Mouse (Mus musculus): ENCODE results near the gene Armh1. TPM values are rescaled to one million over a fixed set of nuclear protein-coding genes. Genes with fewer than 3 reads are reported as not detected.

Gene Armh1
- polyA plus RNA-seq, 1 experiment = not detected

DNA sequence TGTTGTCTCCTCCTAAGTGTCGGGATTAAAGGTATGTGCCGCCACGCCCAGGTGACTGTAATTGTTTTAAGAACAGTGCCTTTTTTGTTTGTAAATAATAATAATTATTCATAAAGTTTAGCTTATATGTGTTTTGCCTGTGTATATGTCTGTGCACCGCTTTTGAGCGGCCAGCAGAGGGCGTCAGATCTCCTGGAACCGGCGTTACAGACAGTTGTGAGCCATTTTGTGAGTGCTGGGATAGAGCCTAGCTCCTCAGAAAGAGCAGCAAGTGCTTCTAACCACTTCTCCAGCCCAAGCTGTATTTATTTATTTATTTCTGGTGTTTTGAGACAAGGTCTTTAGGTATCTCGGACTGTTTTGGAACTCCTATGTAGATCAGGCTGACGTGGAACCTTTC lies 21.6 kb downstream of the Armh1 start:
- Histone ChIP-seq H3K27me3 (ENCODE audit: control insufficient read depth, insufficient read depth, insufficient read length) (peaks cover 24% of the 10 kb centered on the region), H3K79me2 (ENCODE audit: control insufficient read depth, insufficient read depth) (no peaks in the 10 kb centered on the region), H3ac (ENCODE audit: control insufficient read depth, insufficient read length, low read depth) (no peak overlapping the region), H3K4me3 (ENCODE audit: insufficient read depth, poor library complexity, severe bottlenecking) (no peak overlapping the region), H3K36me3 (ENCODE audit: control insufficient read depth, insufficient read depth) (no peaks in the 10 kb centered on the region), H3K79me3 (ENCODE audit: low read depth) (no peaks in the 10 kb centered on the region)
- TF ChIP-seq USF1 (IDR thresholded peaks at IDR 0.05; ENCODE audit: low read depth) (no peak), CTCF (IDR thresholded peaks at IDR 0.05; ENCODE audit: control insufficient read depth, insufficient read depth, insufficient read length) (no peak), FOSL1 (IDR thresholded peaks at IDR 0.05; ENCODE audit: insufficient read depth, low read length, poor library complexity, severe bottlenecking) (no peak), MYOG (IDR thresholded peaks at IDR 0.05; ENCODE audit: control insufficient read depth, extremely low read depth, insufficient read length) (no peak), MAX (IDR thresholded peaks at IDR 0.05) (no peak), MYOD1 (IDR thresholded peaks at IDR 0.05; ENCODE audit: control insufficient read depth, insufficient read length, low read depth) (no peak), CEBPB (IDR thresholded peaks at IDR 0.05; ENCODE audit: low read depth) (no peak)

DNA sequence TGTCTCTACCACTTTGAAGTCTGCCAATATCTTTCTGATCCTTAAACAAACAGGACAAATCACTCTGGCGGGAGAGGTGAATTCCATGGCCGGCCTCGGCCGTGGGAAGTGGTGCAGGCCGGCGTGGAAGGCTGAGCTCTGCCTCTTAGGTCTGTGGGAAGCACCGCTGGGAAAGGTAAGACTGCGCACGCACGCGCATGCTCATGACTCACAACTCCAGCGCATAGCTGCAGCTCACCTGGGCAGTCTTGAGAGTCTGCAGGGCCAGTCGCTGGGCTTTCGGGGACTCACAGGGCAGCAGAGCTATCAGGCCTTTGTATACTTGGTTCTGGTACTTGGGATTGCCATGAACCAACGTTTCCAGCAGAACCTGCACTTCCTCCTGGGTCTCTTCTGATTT lies 22.3 kb downstream of the Armh1 start:
- TF ChIP-seq MYOD1 (IDR thresholded peaks at IDR 0.05; ENCODE audit: control insufficient read depth, insufficient read length, low read depth) (no peak), MYOG (IDR thresholded peaks at IDR 0.05; ENCODE audit: control insufficient read depth, extremely low read depth, insufficient read length) (no peak), CTCF (IDR thresholded peaks at IDR 0.05; ENCODE audit: control insufficient read depth, insufficient read depth, insufficient read length) (no peak), USF1 (IDR thresholded peaks at IDR 0.05; ENCODE audit: low read depth) (no peak), FOSL1 (IDR thresholded peaks at IDR 0.05; ENCODE audit: insufficient read depth, low read length, poor library complexity, severe bottlenecking) (no peak), MAX (IDR thresholded peaks at IDR 0.05) (no peak), CEBPB (IDR thresholded peaks at IDR 0.05; ENCODE audit: low read depth) (no peak)
- peaks cover 17% of the 10 kb centered on the region for H3K27me3 ChIP-seq (ENCODE audit: control insufficient read depth, insufficient read depth, insufficient read length)
- H3K79me2 ChIP-seq (ENCODE audit: control insufficient read depth, insufficient read depth) = no peaks in the 10 kb centered on the region
- no peak overlapping the region for H3K4me3 ChIP-seq (ENCODE audit: insufficient read depth, poor library complexity, severe bottlenecking)
- no peaks in the 10 kb centered on the region for H3K79me3 ChIP-seq (ENCODE audit: low read depth)
- no peaks in the 10 kb centered on the region for H3K36me3 ChIP-seq (ENCODE audit: control insufficient read depth, insufficient read depth)
- no peak overlapping the region for H3ac ChIP-seq (ENCODE audit: control insufficient read depth, insufficient read length, low read depth)

GRCm38 (mm10) chr4:117225250-117225649 lies 26.7 kb downstream of the Armh1 start:
- Histone ChIP-seq H3K79me3 (ENCODE audit: low read depth) (no peaks in the 10 kb centered on the region), H3K36me3 (ENCODE audit: control insufficient read depth, insufficient read depth) (no peaks in the 10 kb centered on the region), H3K27me3 (ENCODE audit: control insufficient read depth, insufficient read depth, insufficient read length) (peaks cover 16% of the 10 kb centered on the region), H3K4me3 (ENCODE audit: insufficient read depth, poor library complexity, severe bottlenecking) (no peak overlapping the region), H3ac (ENCODE audit: control insufficient read depth, insufficient read length, low read depth) (no peak overlapping the region), H3K79me2 (ENCODE audit: control insufficient read depth, insufficient read depth) (no peaks in the 10 kb centered on the region)
- TF ChIP-seq MYOG (IDR thresholded peaks at IDR 0.05; ENCODE audit: control insufficient read depth, extremely low read depth, insufficient read length) (no peak), CEBPB (IDR thresholded peaks at IDR 0.05; ENCODE audit: low read depth) (no peak), MAX (IDR thresholded peaks at IDR 0.05) (no peak), CTCF (IDR thresholded peaks at IDR 0.05; ENCODE audit: control insufficient read depth, insufficient read depth, insufficient read length) (no peak), USF1 (IDR thresholded peaks at IDR 0.05; ENCODE audit: low read depth) (no peak), FOSL1 (IDR thresholded peaks at IDR 0.05; ENCODE audit: insufficient read depth, low read length, poor library complexity, severe bottlenecking) (no peak), MYOD1 (IDR thresholded peaks at IDR 0.05; ENCODE audit: control insufficient read depth, insufficient read length, low read depth) (no peak)

DNA sequence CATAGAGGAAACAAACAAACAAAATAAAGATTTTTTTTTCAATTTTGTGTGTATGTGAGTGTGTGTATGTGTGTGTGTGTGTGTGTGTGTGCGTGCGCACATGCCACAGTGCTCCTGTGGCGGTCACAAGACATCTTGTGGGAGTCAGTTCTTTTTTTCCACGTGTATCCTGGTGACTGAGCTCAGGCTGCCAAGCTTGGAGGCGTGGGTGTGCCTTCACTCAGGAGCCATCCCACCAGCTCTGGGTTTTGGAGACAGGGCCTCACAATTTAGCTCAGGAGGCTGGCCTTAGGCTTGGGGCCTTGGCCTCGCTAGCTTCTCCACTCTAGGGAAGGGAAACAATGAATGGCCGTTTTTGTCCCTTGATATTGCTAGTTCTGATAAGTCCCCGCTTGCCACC lies 27.8 kb downstream of the Armh1 start:
- Histone ChIP-seq H3K4me3 (ENCODE audit: insufficient read depth, poor library complexity, severe bottlenecking) (no peak overlapping the region), H3K79me3 (ENCODE audit: low read depth) (no peaks in the 10 kb centered on the region), H3K27me3 (ENCODE audit: control insufficient read depth, insufficient read depth, insufficient read length) (peaks cover 9% of the 10 kb centered on the region), H3ac (ENCODE audit: control insufficient read depth, insufficient read length, low read depth) (no peak overlapping the region), H3K36me3 (ENCODE audit: control insufficient read depth, insufficient read depth) (no peaks in the 10 kb centered on the region), H3K79me2 (ENCODE audit: control insufficient read depth, insufficient read depth) (no peaks in the 10 kb centered on the region)
- TF ChIP-seq USF1 (IDR thresholded peaks at IDR 0.05; ENCODE audit: low read depth) = no peak
- TF ChIP-seq MYOD1 (IDR thresholded peaks at IDR 0.05; ENCODE audit: control insufficient read depth, insufficient read length, low read depth) = no peak
- no peak for TF ChIP-seq CTCF (IDR thresholded peaks at IDR 0.05; ENCODE audit: control insufficient read depth, insufficient read depth, insufficient read length)
- no peak for TF ChIP-seq MAX (IDR thresholded peaks at IDR 0.05)
- TF ChIP-seq CEBPB (IDR thresholded peaks at IDR 0.05; ENCODE audit: low read depth) = no peak
- no peak for TF ChIP-seq MYOG (IDR thresholded peaks at IDR 0.05; ENCODE audit: control insufficient read depth, extremely low read depth, insufficient read length)
- no peak for TF ChIP-seq FOSL1 (IDR thresholded peaks at IDR 0.05; ENCODE audit: insufficient read depth, low read length, poor library complexity, severe bottlenecking)

DNA sequence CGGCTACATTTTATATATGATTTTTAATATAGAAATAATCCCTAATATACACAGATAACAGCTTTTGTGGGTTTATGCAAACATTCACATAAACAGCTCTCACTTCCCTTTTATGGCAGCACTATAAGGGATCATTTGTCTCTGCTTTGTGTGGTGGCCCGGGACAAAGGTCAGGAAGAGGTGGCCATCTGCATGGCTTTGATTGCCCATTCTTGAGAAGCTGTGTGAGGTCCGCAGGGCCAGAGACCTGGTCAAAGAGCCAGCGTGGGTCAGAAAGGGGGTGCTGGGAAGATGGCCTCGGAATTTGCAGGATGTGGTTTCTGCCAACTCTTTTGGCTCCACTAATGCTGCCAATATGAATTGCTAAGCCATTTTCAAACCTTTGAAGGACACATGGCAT lies 28.9 kb downstream of the Armh1 start:
- H3ac ChIP-seq (ENCODE audit: control insufficient read depth, insufficient read length, low read depth) = no peak overlapping the region
- H3K36me3 ChIP-seq (ENCODE audit: control insufficient read depth, insufficient read depth) = no peaks in the 10 kb centered on the region
- peaks cover 5% of the 10 kb centered on the region for H3K27me3 ChIP-seq (ENCODE audit: control insufficient read depth, insufficient read depth, insufficient read length)
- H3K4me3 ChIP-seq (ENCODE audit: insufficient read depth, poor library complexity, severe bottlenecking) = no peak overlapping the region
- H3K79me3 ChIP-seq (ENCODE audit: low read depth) = no peaks in the 10 kb centered on the region
- TF ChIP-seq USF1 (IDR thresholded peaks at IDR 0.05; ENCODE audit: low read depth) = no peak
- no peak for TF ChIP-seq FOSL1 (IDR thresholded peaks at IDR 0.05; ENCODE audit: insufficient read depth, low read length, poor library complexity, severe bottlenecking)
- no peak for TF ChIP-seq CTCF (IDR thresholded peaks at IDR 0.05; ENCODE audit: control insufficient read depth, insufficient read depth, insufficient read length)
- no peak for TF ChIP-seq MYOD1 (IDR thresholded peaks at IDR 0.05; ENCODE audit: control insufficient read depth, insufficient read length, low read depth)
- no peak for TF ChIP-seq MAX (IDR thresholded peaks at IDR 0.05)
- no peak for TF ChIP-seq CEBPB (IDR thresholded peaks at IDR 0.05; ENCODE audit: low read depth)
- no peak for TF ChIP-seq MYOG (IDR thresholded peaks at IDR 0.05; ENCODE audit: control insufficient read depth, extremely low read depth, insufficient read length)
- no peaks in the 10 kb centered on the region for H3K79me2 ChIP-seq (ENCODE audit: control insufficient read depth, insufficient read depth)

GRCm38 (mm10) chr4:117221836-117222235 lies 30.1 kb downstream of the Armh1 start:
- Histone ChIP-seq H3K27me3 (ENCODE audit: control insufficient read depth, insufficient read depth, insufficient read length) (peaks cover 8% of the 10 kb centered on the region), H3ac (ENCODE audit: control insufficient read depth, insufficient read length, low read depth) (no peak overlapping the region)
- TF ChIP-seq USF1 (IDR thresholded peaks at IDR 0.05; ENCODE audit: low read depth) (no peak), CEBPB (IDR thresholded peaks at IDR 0.05; ENCODE audit: low read depth) (no peak), MAX (IDR thresholded peaks at IDR 0.05) (no peak), FOSL1 (IDR thresholded peaks at IDR 0.05; ENCODE audit: insufficient read depth, low read length, poor library complexity, severe bottlenecking) (no peak), CTCF (IDR thresholded peaks at IDR 0.05; ENCODE audit: control insufficient read depth, insufficient read depth, insufficient read length) (no peak), MYOD1 (IDR thresholded peaks at IDR 0.05; ENCODE audit: control insufficient read depth, insufficient read length, low read depth) (no peak), MYOG (IDR thresholded peaks at IDR 0.05; ENCODE audit: control insufficient read depth, extremely low read depth, insufficient read length) (no peak)

More at GRCm38 (mm10) chr4:117221836-117222235, 30.1 kb downstream of the Armh1 start:
- Histone ChIP-seq H3K79me3 (ENCODE audit: low read depth) (no peaks in the 10 kb centered on the region), H3K79me2 (ENCODE audit: control insufficient read depth, insufficient read depth) (no peaks in the 10 kb centered on the region), H3K4me3 (ENCODE audit: insufficient read depth, poor library complexity, severe bottlenecking) (no peak overlapping the region), H3K36me3 (ENCODE audit: control insufficient read depth, insufficient read depth) (no peaks in the 10 kb centered on the region)
